Mouse (Mus musculus): ENCODE results near the gene Bend3. TPM values are rescaled to one million over a fixed set of nuclear protein-coding genes. Genes with fewer than 3 reads are reported as not detected.

Bend3 gene
- polyA plus RNA-seq, 1 experiment from 2014 or later, result 1.6 TPM

DNA sequence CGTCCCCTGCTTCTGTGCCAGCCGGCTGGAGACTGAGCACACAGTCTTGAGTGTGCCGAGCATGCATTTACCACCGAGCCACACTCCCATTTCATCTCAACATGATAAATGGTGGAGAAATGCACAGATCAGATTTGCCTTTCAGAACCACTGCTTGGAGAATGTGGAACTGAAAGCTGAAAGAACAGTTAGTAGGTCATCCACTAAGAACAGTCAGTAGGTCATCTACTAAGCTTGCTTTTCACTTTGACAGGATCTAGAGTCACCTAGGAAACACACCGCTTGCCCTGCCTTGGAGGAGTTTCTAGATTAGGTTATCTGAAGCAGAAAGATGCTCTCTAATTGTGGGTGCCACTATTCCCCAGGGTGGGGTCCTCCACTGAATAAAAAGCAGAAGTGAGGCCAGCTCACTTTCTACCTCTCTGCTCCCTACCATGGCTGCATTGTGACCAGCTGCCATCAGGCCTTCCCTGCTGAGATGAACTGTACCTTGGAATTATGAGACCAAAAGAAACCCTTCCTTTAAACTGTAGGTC is 79.1 kb downstream of the Bend3 start:
- Histone ChIP-seq H3K4me2 (ENCODE audit: low read length) (no peak overlapping the region), H3K9ac (ENCODE audit: low read depth, low read length) (no peak overlapping the region), H3K27ac (ENCODE audit: low read depth, low read length) (no peak overlapping the region), H3K4me1 (ENCODE audit: control insufficient read depth, insufficient read depth, low read depth, low read length) (no peaks in the 10 kb centered on the region), H3K4me3 (ENCODE audit: low read length) (no peak overlapping the region), H3K27me3 (replicated peaks; ENCODE audit: control insufficient read depth, insufficient read depth, low read length) (no peaks in the 10 kb centered on the region), H3K36me3 (ENCODE audit: control insufficient read depth, insufficient read depth, low read length) (no peaks in the 10 kb centered on the region), H3K9me3 (ENCODE audit: control insufficient read depth, low read length) (no peaks in the 10 kb centered on the region)
- ATAC-seq, result no peak
- WGBS, result 90% methylated on average over 5 of the region's 5 CpGs

DNA sequence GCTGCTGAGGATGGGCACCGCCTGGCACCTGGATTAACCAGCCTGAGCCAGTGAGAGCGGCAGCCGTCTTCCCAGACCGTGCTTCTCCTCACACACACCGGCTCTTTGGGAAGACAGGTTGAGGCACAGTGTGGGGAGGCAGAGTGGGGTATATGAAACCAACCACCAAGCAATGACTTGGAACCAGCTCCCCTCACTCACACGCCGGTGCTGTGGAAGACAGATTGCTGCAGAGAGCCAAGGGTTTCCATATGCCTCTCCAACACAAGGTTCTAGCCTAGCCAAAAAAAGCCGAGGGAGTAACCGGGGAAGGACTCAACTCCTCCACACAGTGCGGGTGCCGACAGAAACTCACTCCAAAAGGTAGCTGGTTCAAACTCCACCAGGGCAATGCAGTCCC is 80.7 kb downstream of the Bend3 start:
- no peak overlapping the region for H3K9ac ChIP-seq (ENCODE audit: low read depth, low read length)
- H3K27me3 ChIP-seq (replicated peaks; ENCODE audit: control insufficient read depth, insufficient read depth, low read length), result no peaks in the 10 kb centered on the region
- WGBS, result 78% methylated on average over 11 of the region's 11 CpGs
- no peak overlapping the region for H3K27ac ChIP-seq (ENCODE audit: low read depth, low read length)
- H3K36me3 ChIP-seq (ENCODE audit: control insufficient read depth, insufficient read depth, low read length), result no peaks in the 10 kb centered on the region
- no peak overlapping the region for H3K4me2 ChIP-seq (ENCODE audit: low read length)
- ATAC-seq, result no peak
- no peaks in the 10 kb centered on the region for H3K4me1 ChIP-seq (ENCODE audit: control insufficient read depth, insufficient read depth, low read depth, low read length)
- no peaks in the 10 kb centered on the region for H3K9me3 ChIP-seq (ENCODE audit: control insufficient read depth, low read length)
- H3K4me3 ChIP-seq (ENCODE audit: low read length), result no peak overlapping the region

DNA sequence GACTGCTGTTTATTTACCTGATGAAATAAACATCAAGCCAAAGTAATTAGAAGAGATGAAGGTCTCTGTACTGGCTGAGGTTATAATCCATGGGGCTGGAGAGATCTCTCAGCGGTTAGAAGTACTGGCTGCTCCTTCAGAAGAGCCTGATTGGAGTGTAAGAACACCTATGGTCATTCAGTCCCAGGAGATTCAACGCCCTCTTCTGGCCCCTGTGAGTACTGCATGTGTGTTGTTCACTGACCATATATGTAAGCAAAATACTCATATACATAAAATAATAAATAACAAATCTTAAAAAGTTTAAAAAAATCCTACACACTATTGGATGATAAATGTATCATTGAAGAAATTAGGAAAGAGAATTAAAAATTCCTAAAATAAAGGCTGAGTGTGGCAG is 82.1 kb downstream of the Bend3 start:
- Histone ChIP-seq H3K9ac (ENCODE audit: low read depth, low read length) (no peak overlapping the region), H3K9me3 (ENCODE audit: control insufficient read depth, low read length) (no peaks in the 10 kb centered on the region), H3K4me3 (ENCODE audit: low read length) (no peak overlapping the region), H3K27me3 (replicated peaks; ENCODE audit: control insufficient read depth, insufficient read depth, low read length) (no peaks in the 10 kb centered on the region), H3K4me2 (ENCODE audit: low read length) (no peak overlapping the region), H3K36me3 (ENCODE audit: control insufficient read depth, insufficient read depth, low read length) (no peaks in the 10 kb centered on the region), H3K27ac (ENCODE audit: low read depth, low read length) (no peak overlapping the region), H3K4me1 (ENCODE audit: control insufficient read depth, insufficient read depth, low read depth, low read length) (no peaks in the 10 kb centered on the region)
- ATAC-seq, result no peak
- WGBS, result 34% methylated on average over 2 of the region's 2 CpGs

DNA sequence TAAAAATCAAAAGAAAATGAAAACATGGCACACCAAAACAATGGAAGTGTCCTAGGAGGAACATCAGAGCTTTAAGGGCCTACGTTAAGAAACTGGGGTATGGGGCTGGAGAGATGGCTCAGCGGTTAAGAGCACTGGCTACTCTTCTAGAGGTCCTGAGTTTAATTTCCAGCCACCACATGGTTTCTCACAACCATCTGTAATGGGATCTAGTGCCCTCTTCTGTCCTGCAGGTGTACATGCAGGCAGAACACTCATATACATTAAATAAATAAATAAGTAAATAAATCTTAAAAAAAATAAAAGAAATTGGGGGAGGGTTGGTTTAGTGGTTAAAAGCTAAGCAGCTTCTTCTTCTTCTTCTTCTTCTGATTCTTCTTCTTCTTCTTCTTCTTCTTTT is 82.7 kb downstream of the Bend3 start:
- Histone ChIP-seq H3K4me2 (ENCODE audit: low read length) (no peak overlapping the region), H3K4me3 (ENCODE audit: low read length) (no peak overlapping the region), H3K9me3 (ENCODE audit: control insufficient read depth, low read length) (no peaks in the 10 kb centered on the region), H3K27me3 (replicated peaks; ENCODE audit: control insufficient read depth, insufficient read depth, low read length) (no peaks in the 10 kb centered on the region), H3K27ac (ENCODE audit: low read depth, low read length) (no peak overlapping the region), H3K4me1 (ENCODE audit: control insufficient read depth, insufficient read depth, low read depth, low read length) (no peaks in the 10 kb centered on the region), H3K9ac (ENCODE audit: low read depth, low read length) (no peak overlapping the region), H3K36me3 (ENCODE audit: control insufficient read depth, insufficient read depth, low read length) (no peaks in the 10 kb centered on the region)
- WGBS, result 89% methylated on average over 2 of the region's 2 CpGs
- ATAC-seq, result no peak

Other genes with a start within 250 kb of the Bend3 start
- 15.2 and 49.0 TPM in 2 replicates for gene Gm9803, start 45.3 kb downstream of the Bend3 start, polyA plus RNA-seq (2015; fragmentation: Nextera tagmentation; extraction: Ambion mirVana)
- 64.8 and 74.9 TPM in 2 replicates for gene 1700021F05Rik, start 62.2 kb downstream of the Bend3 start, polyA plus RNA-seq (2015; fragmentation: Nextera tagmentation; extraction: Ambion mirVana)
- gene Cd24a, start 99.5 kb downstream of the Bend3 start, polyA plus RNA-seq (2015; fragmentation: Nextera tagmentation; extraction: Ambion mirVana), result 546 and 598 TPM in 2 replicates

Measured in hindbrain, embryonic 16.5 days (tissue).